Comparison of ENCODE assay signal across 22 mouse cellular contexts in the genomic region with DNA sequence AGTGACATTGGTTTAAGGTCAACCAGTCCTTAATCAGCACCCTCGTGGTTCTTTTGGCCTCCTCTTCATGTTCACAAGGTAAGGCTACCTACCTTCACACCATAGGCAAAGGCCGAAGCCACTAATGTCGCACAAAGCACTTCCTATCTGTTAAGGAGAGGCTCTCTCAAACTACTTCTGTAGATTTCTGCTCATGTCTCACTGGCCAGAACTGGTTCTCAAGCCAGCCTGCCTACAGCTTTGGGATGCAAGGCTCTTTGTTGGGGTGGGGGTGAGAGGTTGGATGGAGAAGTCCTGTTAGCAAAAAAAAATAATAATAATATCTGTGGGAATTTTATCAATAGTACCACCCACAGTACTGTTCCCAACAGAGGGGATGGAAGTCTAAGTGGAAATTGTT.
"Had no signal": no experiment of that assay in that cellular context is flagged by ENCODE, and none has a peak within 500 bp of the region (broad histone marks: within the 10 kb centered on the region; RNA-seq: fewer than 3 reads in every experiment).

No protein-coding gene starts in this region.

- H3K9me3 ChIP-seq: embryonic facial prominence, embryonic 10.5 days; embryonic facial prominence, embryonic 12.5 days; embryonic facial prominence, embryonic 13.5 days; embryonic facial prominence, embryonic 15.5 days; forebrain, embryonic 10.5 days; forebrain, embryonic 12.5 days; forebrain, embryonic 13.5 days; forebrain, embryonic 15.5 days; heart, embryonic 10.5 days had no signal

- H3K36me3 ChIP-seq: embryonic facial prominence, embryonic 10.5 days; embryonic facial prominence, embryonic 12.5 days; embryonic facial prominence, embryonic 13.5 days; embryonic facial prominence, embryonic 15.5 days; forebrain, embryonic 10.5 days; forebrain, embryonic 12.5 days; forebrain, embryonic 15.5 days; heart, embryonic 10.5 days; heart, embryonic 12.5 days had no signal

- DNase-seq: cerebellum, postnatal 25 days; cerebellum, postnatal 36 days; embryo, embryonic 11 days; forebrain, postnatal 0 days; gastrocnemius, adult 2 months; gastrocnemius, postnatal 10 days; gastrocnemius, postnatal 14 days; gastrocnemius, postnatal 25 days; gastrocnemius, postnatal 36 days; heart, adult 18-20 months; heart, adult 2 months had no signal

- H3K9ac ChIP-seq: embryonic facial prominence, embryonic 12.5 days; embryonic facial prominence, embryonic 13.5 days; embryonic facial prominence, embryonic 15.5 days; forebrain, embryonic 12.5 days; forebrain, embryonic 13.5 days; forebrain, embryonic 15.5 days; forebrain, postnatal 0 days; heart, embryonic 12.5 days had no signal

- H3K27ac ChIP-seq: embryonic facial prominence, embryonic 10.5 days; embryonic facial prominence, embryonic 12.5 days; embryonic facial prominence, embryonic 13.5 days; embryonic facial prominence, embryonic 15.5 days; forebrain, embryonic 10.5 days; forebrain, embryonic 12.5 days; forebrain, embryonic 13.5 days; forebrain, embryonic 15.5 days; gastrocnemius, adult 2 months; heart, adult 2 months; heart, embryonic 10.5 days had no signal

- H3K4me1 ChIP-seq: embryonic facial prominence, embryonic 10.5 days; embryonic facial prominence, embryonic 12.5 days; embryonic facial prominence, embryonic 13.5 days; embryonic facial prominence, embryonic 15.5 days; forebrain, embryonic 10.5 days; forebrain, embryonic 12.5 days; forebrain, embryonic 13.5 days; forebrain, embryonic 15.5 days; heart, embryonic 10.5 days; heart, embryonic 12.5 days had no signal

- H3K4me3 ChIP-seq: embryonic facial prominence, embryonic 10.5 days; embryonic facial prominence, embryonic 12.5 days; embryonic facial prominence, embryonic 13.5 days; embryonic facial prominence, embryonic 15.5 days; erythroblast, embryonic 14.5 days; forebrain, embryonic 10.5 days; forebrain, embryonic 12.5 days; forebrain, embryonic 13.5 days; forebrain, embryonic 15.5 days; gastrocnemius, adult 2 months; heart, adult 2 months; heart, embryonic 10.5 days; heart, embryonic 12.5 days had no signal
